Mouse (Mus musculus) embryonic facial prominence, embryonic 10.5 days (tissue): ENCODE measurements around the gene Dlx4. TPM values are rescaled to one million over a fixed set of nuclear protein-coding genes. Genes with fewer than 3 reads are reported as not detected.

ENCODE experiments used
- DNase-seq: peaks from one replicate; pipeline ENCODE4 v3.0.0-alpha.2; 2017; ENCODE audit warnings: low spot score
- H3K27ac ChIP-seq: fragments of 300-500 bp; sonication (generic); replicated peaks from 2 replicates; pipeline ENCODE4 v1.5.1; 2016; ENCODE audit warnings: mild to moderate bottlenecking
- H3K27me3 ChIP-seq: fragments of 300-500 bp; sonication (generic); replicated peaks from 2 replicates; pipeline ENCODE4 v1.6.1; 2016; ENCODE audit warnings: low read depth, mild to moderate bottlenecking; ENCODE audit not compliant: poor library complexity, severe bottlenecking
- H3K36me3 ChIP-seq: fragments of 300-500 bp; sonication (generic); replicated peaks from 2 replicates; pipeline ENCODE4 v1.6.1; 2016; ENCODE audit warnings: mild to moderate bottlenecking, moderate library complexity
- H3K4me1 ChIP-seq: fragments of 300-500 bp; sonication (generic); 2 replicates; pipeline ENCODE4 v1.6.1; 2016
- H3K4me3 ChIP-seq: fragments of 300-500 bp; sonication (generic); 2 replicates; pipeline ENCODE4 v1.5.1; 2016; ENCODE audit warnings: mild to moderate bottlenecking, moderate library complexity
- H3K9me3 ChIP-seq: fragments of 300-500 bp; sonication (generic); 2 replicates; pipeline ENCODE4 v1.6.1; 2016; ENCODE audit warnings: mild to moderate bottlenecking
- WGBS: fragments of 180-500 bp; shearing (Covaris S2); methylation state at CpG from one replicate; pipeline ENCODE4 v1.1.7; 2016; 5-methylcytosine and 5-hydroxymethylcytosine counted together
- polyA plus RNA-seq: library from polyadenylated mRNA; unstranded; fragments of >200 nt; fragmentation: Nextera tagmentation; extraction: Ambion mirVana; gene quantifications from 2 replicates; pipeline ENCODE4 v1.2.1, GENCODE M21; 2016

Dlx4 gene
- polyA plus RNA-seq, 1 experiment from 2014 or later: 4.3 TPM

- Histone ChIP-seq H3K36me3 (no peaks in the 10 kb centered on the region), H3K27me3 (peaks cover 82% of the 10 kb centered on the region), H3K4me3 (no peak overlapping the region), H3K9me3 (no peaks in the 10 kb centered on the region), H3K27ac (no peak overlapping the region), H3K4me1 (peaks cover 30% of the 10 kb centered on the region)
- WGBS: 79% methylated on average over 5 of the region's 5 CpGs
- DNase-seq: no peak
These were observed 7.6 kb upstream of the Dlx4 start for GRCm38 (mm10) chr11:95153681-95154080.

GRCm38 (mm10) chr11:95153116-95153515, 7.1 kb upstream of the Dlx4 start:
- H3K4me1 ChIP-seq: peaks cover 36% of the 10 kb centered on the region
- H3K9me3 ChIP-seq: no peaks in the 10 kb centered on the region
- H3K27me3 ChIP-seq: peaks cover 84% of the 10 kb centered on the region
- no peak overlapping the region for H3K27ac ChIP-seq
- no peaks in the 10 kb centered on the region for H3K36me3 ChIP-seq
- no peak for DNase-seq
- 33% methylated on average over 5 of the region's 5 CpGs for WGBS
- H3K4me3 ChIP-seq: no peak overlapping the region

GRCm38 (mm10) chr11:95150269-95151049, 4.4 kb upstream of the Dlx4 start:
- peak; percentile 58 for DNase-seq
- H3K27me3 ChIP-seq: peaks cover 100% of the 10 kb centered on the region
- under 1% methylated on average over 33 of the region's 33 CpGs for WGBS

GRCm38 (mm10) chr11:95149462-95150268, 3.6 kb upstream of the Dlx4 start:
- Histone ChIP-seq H3K4me3 (peak overlapping the region; percentile 32), H3K36me3 (no peaks in the 10 kb centered on the region)

More at GRCm38 (mm10) chr11:95150269-95151049, 4.4 kb upstream of the Dlx4 start:
- H3K4me3 ChIP-seq: peak overlapping the region; percentile 32
- H3K4me1 ChIP-seq: peaks cover 48% of the 10 kb centered on the region
- peak overlapping the region; percentile 27; the same call in 1 of the 2 replicates for H3K27ac ChIP-seq
- no peaks in the 10 kb centered on the region for H3K9me3 ChIP-seq
- H3K36me3 ChIP-seq: no peaks in the 10 kb centered on the region

GRCm38 (mm10) chr11:95148754-95149153, 2.7 kb upstream of the Dlx4 start:
- Histone ChIP-seq H3K27ac (peak overlapping the region; percentile 51; the same call in 1 of the 2 replicates), H3K36me3 (no peaks in the 10 kb centered on the region), H3K4me1 (peaks cover 59% of the 10 kb centered on the region), H3K4me3 (peak overlapping the region; percentile 33; the same call in 1 of the 2 replicates), H3K9me3 (no peaks in the 10 kb centered on the region), H3K27me3 (peaks cover 100% of the 10 kb centered on the region)
- peak; percentile 53 for DNase-seq
- under 1% methylated on average over 9 of the region's 9 CpGs for WGBS

More at GRCm38 (mm10) chr11:95149462-95150268, 3.6 kb upstream of the Dlx4 start:
- Histone ChIP-seq H3K27me3 (peaks cover 100% of the 10 kb centered on the region), H3K9me3 (no peaks in the 10 kb centered on the region), H3K4me1 (peaks cover 56% of the 10 kb centered on the region), H3K27ac (peak overlapping the region; percentile 27; the same call in 1 of the 2 replicates)
- 2% methylated on average over 27 of the region's 27 CpGs for WGBS
- peak; percentile 52 for DNase-seq

- Histone ChIP-seq H3K27ac (peak overlapping the region; percentile 80), H3K27me3 (peaks cover 100% of the 10 kb centered on the region), H3K36me3 (no peaks in the 10 kb centered on the region), H3K4me3 (peak overlapping the region; percentile 65), H3K4me1 (peaks cover 61% of the 10 kb centered on the region), H3K9me3 (no peaks in the 10 kb centered on the region)
- WGBS: under 1% methylated on average over 34 of the region's 34 CpGs
- peak; percentile 66 for DNase-seq
These were observed 1.0 kb downstream of the Dlx4 start for GRCm38 (mm10) chr11:95144946-95145483.

- Histone ChIP-seq H3K4me1 (peaks cover 61% of the 10 kb centered on the region), H3K27ac (no peak overlapping the region), H3K4me3 (peak overlapping the region; percentile 65), H3K36me3 (no peaks in the 10 kb centered on the region), H3K9me3 (no peaks in the 10 kb centered on the region), H3K27me3 (peaks cover 100% of the 10 kb centered on the region)
- DNase-seq: peak; percentile 48
- WGBS: 6% methylated on average over 9 of the region's 9 CpGs
These were observed 1.7 kb downstream of the Dlx4 start for GRCm38 (mm10) chr11:95144091-95144945.

GRCm38 (mm10) chr11:95143663-95144062, 2.4 kb downstream of the Dlx4 start:
- Histone ChIP-seq H3K36me3 (no peaks in the 10 kb centered on the region), H3K4me3 (no peak overlapping the region), H3K4me1 (peaks cover 63% of the 10 kb centered on the region), H3K27me3 (peaks cover 100% of the 10 kb centered on the region), H3K9me3 (no peaks in the 10 kb centered on the region), H3K27ac (no peak overlapping the region)
- DNase-seq: peak; percentile 36
- 4% methylated on average over 4 of the region's 4 CpGs for WGBS

- WGBS: 3% methylated on average over 39 of the region's 39 CpGs
- H3K9me3 ChIP-seq: no peaks in the 10 kb centered on the region
- H3K36me3 ChIP-seq: no peaks in the 10 kb centered on the region
- H3K27me3 ChIP-seq: peaks cover 100% of the 10 kb centered on the region
- H3K27ac ChIP-seq: peak overlapping the region; percentile 60
- peak; percentile 72 for DNase-seq
- peaks cover 63% of the 10 kb centered on the region for H3K4me1 ChIP-seq
- H3K4me3 ChIP-seq: peak overlapping the region; percentile 41
These were observed 3.0 kb downstream of the Dlx4 start for GRCm38 (mm10) chr11:95142980-95143575.

- Histone ChIP-seq H3K4me1 (peaks cover 68% of the 10 kb centered on the region), H3K9me3 (no peaks in the 10 kb centered on the region), H3K4me3 (peak overlapping the region; percentile 41; the same call in 1 of the 2 replicates), H3K27me3 (peaks cover 100% of the 10 kb centered on the region), H3K36me3 (no peaks in the 10 kb centered on the region), H3K27ac (no peak overlapping the region)
- no peak for DNase-seq
- WGBS: 13% methylated on average over 10 of the region's 10 CpGs
These were observed 3.8 kb downstream of the Dlx4 start for GRCm38 (mm10) chr11:95142258-95142657.

- no peak for DNase-seq
- H3K4me3 ChIP-seq: no peak overlapping the region
- H3K9me3 ChIP-seq: no peaks in the 10 kb centered on the region
- no peaks in the 10 kb centered on the region for H3K36me3 ChIP-seq
- H3K4me1 ChIP-seq: peaks cover 74% of the 10 kb centered on the region
- 49% methylated on average over 5 of the region's 5 CpGs for WGBS
- H3K27me3 ChIP-seq: peaks cover 99% of the 10 kb centered on the region
- H3K27ac ChIP-seq: no peak overlapping the region
These were observed 6.2 kb downstream of the Dlx4 start for GRCm38 (mm10) chr11:95139871-95140270.
